Mouse (Mus musculus) hindbrain, embryonic 15.5 days (tissue): ENCODE data around the gene Gpcpd1. TPM values are rescaled to one million over a fixed set of nuclear protein-coding genes. Genes with fewer than 3 reads are reported as not detected.

Experiments used
- ATAC-seq: fragments of 200-750 bp; cut with Nextera tagmentation; 2 replicates; pipeline ENCODE4 v1.8.0; 2017; ENCODE audit warnings: low read depth, moderate number of reproducible peaks, moderate TSS enrichment; ENCODE audit not compliant: low FRiP score
- H3K27ac ChIP-seq: fragments of 300-500 bp; sonication (generic); replicated peaks from 2 replicates; pipeline ENCODE4 v1.5.1; 2015; ENCODE audit warnings: mild to moderate bottlenecking, inconsistent platforms
- H3K27me3 ChIP-seq: fragments of 300-500 bp; sonication (generic); 2 replicates; pipeline ENCODE4 v1.6.1; 2015; ENCODE audit warnings: control low read depth, inconsistent platforms
- H3K36me3 ChIP-seq: fragments of 300-500 bp; sonication (generic); 2 replicates; pipeline ENCODE4 v1.6.1; 2015; ENCODE audit warnings: control low read depth, inconsistent platforms
- H3K4me1 ChIP-seq: fragments of 300-500 bp; sonication (generic); replicated peaks from 2 replicates; pipeline ENCODE4 v1.6.1; 2015; ENCODE audit warnings: control low read depth, inconsistent platforms
- H3K4me2 ChIP-seq: fragments of 300-500 bp; sonication (generic); 2 replicates; pipeline ENCODE4 v1.6.1; 2015; ENCODE audit warnings: moderate library complexity, mild to moderate bottlenecking, inconsistent platforms
- H3K4me3 ChIP-seq: fragments of 300-500 bp; sonication (generic); 2 replicates; pipeline ENCODE4 v1.5.1; 2015; ENCODE audit warnings: mild to moderate bottlenecking, inconsistent platforms
- H3K9ac ChIP-seq: fragments of 300-500 bp; sonication (generic); 2 replicates; pipeline ENCODE4 v1.6.1; 2015; ENCODE audit warnings: inconsistent platforms
- H3K9me3 ChIP-seq: fragments of 300-500 bp; sonication (generic); 2 replicates; pipeline ENCODE4 v1.6.1; 2016; ENCODE audit warnings: control low read depth, inconsistent platforms
- WGBS: fragments of 180-500 bp; shearing (Covaris S2); methylation state at CpG from one replicate; pipeline ENCODE4 v1.1.7; 2015; 5-methylcytosine and 5-hydroxymethylcytosine counted together
- polyA plus RNA-seq: library from polyadenylated mRNA; unstranded; fragments of >200 nt; fragmentation: Nextera tagmentation; extraction: Ambion mirVana; gene quantifications from 2 replicates; pipeline ENCODE4 v1.2.1, GENCODE M21; 2015

The Gpcpd1 gene
- polyA plus RNA-seq, 1 experiment from 2014 or later, result 76.3 TPM

DNA sequence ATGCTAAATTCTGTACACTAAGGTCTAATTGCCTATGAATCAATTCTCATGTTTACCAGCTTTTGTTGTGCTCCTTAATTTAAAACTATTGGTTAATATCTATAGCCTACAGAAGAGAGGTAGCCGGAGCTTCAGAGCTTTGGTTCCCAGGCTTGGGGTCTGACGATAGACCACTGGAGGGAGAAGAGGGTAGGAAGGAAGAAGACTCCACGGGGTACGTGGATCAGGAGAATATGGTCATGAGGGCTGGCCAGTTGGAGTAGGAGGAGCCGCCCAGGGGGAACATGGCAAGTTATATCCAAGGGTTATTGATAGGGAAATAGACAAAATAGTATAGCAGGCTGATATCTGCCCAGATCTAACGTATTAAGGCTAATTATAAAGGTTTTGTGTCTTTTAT, 17.8 kb downstream of the Gpcpd1 start:
- Histone ChIP-seq H3K36me3 (peaks cover 34% of the 10 kb centered on the region), H3K9ac (no peak overlapping the region), H3K4me3 (no peak overlapping the region), H3K27ac (no peak overlapping the region), H3K4me1 (no peaks in the 10 kb centered on the region), H3K9me3 (no peaks in the 10 kb centered on the region), H3K27me3 (no peaks in the 10 kb centered on the region), H3K4me2 (no peak overlapping the region)
- 94% methylated on average over 6 of the region's 6 CpGs for WGBS
- no peak for ATAC-seq

DNA sequence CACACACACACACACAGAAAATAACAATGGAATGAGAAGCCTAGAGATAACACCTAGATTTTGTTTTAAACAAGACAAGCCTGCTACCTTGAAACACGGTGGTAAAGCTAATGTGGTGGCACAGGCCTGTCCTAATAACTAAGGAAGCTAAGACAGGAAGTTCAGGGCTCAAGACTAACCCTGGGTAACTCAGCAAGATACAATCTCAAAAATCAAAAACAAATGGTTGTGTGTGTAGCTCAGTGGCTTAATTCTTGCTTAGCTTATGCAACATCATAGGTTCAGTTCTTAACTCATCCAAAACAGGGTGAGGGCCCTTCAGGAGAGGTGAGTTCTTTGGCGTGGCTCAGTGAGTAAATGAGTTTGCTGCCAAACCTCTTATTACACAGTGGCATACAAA, 20.1 kb downstream of the Gpcpd1 start:
- Histone ChIP-seq H3K27ac (no peak overlapping the region), H3K9ac (no peak overlapping the region), H3K9me3 (no peaks in the 10 kb centered on the region), H3K27me3 (no peaks in the 10 kb centered on the region), H3K36me3 (peaks cover 45% of the 10 kb centered on the region), H3K4me3 (no peak overlapping the region), H3K4me2 (no peak overlapping the region), H3K4me1 (no peaks in the 10 kb centered on the region)
- ATAC-seq, result no peak
- 91% methylated on average over 2 of the region's 2 CpGs for WGBS

DNA sequence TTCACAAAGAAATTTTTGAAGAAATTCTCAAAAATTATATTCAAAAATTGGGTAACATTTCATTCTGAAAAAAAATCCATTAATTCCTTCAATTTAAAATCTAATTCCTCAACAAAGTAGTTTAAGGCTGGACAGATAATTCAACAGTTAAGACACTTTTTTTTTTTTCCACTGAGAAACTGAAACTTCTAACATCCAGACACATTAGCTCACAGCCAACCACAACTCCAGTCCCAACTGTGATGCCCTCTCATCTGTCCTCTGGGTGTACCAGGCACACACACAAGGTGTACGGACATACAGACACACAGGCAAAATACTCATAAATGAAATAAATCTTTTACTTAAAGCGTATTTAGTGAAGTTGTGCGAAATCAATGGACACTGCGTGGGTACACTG, 25.7 kb downstream of the Gpcpd1 start:
- no peak overlapping the region for H3K9ac ChIP-seq
- no peak overlapping the region for H3K4me2 ChIP-seq
- H3K9me3 ChIP-seq, result no peaks in the 10 kb centered on the region
- H3K4me3 ChIP-seq, result no peak overlapping the region
- 96% methylated on average over 4 of the region's 4 CpGs for WGBS
- H3K27ac ChIP-seq, result no peak overlapping the region
- peaks cover 28% of the 10 kb centered on the region for H3K36me3 ChIP-seq
- ATAC-seq, result no peak
- no peaks in the 10 kb centered on the region for H3K27me3 ChIP-seq
- H3K4me1 ChIP-seq, result no peaks in the 10 kb centered on the region

DNA sequence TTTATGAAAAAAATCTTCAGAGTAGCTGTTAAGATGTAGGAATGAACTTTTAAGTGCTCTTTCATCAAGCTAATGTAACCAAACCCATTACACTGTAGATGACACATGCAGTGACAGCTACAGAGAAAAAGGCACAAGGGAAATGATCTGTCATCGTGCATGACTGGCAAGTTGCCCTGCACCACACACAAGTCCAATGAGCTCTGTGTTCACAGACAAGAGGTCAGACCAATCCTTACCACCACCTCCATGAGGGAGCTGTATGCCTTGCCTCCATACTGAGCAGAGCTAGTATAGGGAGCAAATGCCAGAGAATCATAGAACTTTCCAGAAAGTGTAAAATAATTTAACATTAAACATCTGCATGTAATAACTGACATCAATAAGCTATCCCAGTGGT, 59.7 kb downstream of the Gpcpd1 start:
- Histone ChIP-seq H3K4me2 (no peak overlapping the region), H3K27me3 (no peaks in the 10 kb centered on the region), H3K9ac (no peak overlapping the region), H3K27ac (no peak overlapping the region), H3K4me3 (no peak overlapping the region), H3K9me3 (no peaks in the 10 kb centered on the region), H3K4me1 (peaks cover 4% of the 10 kb centered on the region; the same call in 1 of the 2 replicates), H3K36me3 (peaks cover 30% of the 10 kb centered on the region)
- WGBS, result 63% methylated on average over 1 of the region's 1 CpGs
- ATAC-seq, result no peak

DNA sequence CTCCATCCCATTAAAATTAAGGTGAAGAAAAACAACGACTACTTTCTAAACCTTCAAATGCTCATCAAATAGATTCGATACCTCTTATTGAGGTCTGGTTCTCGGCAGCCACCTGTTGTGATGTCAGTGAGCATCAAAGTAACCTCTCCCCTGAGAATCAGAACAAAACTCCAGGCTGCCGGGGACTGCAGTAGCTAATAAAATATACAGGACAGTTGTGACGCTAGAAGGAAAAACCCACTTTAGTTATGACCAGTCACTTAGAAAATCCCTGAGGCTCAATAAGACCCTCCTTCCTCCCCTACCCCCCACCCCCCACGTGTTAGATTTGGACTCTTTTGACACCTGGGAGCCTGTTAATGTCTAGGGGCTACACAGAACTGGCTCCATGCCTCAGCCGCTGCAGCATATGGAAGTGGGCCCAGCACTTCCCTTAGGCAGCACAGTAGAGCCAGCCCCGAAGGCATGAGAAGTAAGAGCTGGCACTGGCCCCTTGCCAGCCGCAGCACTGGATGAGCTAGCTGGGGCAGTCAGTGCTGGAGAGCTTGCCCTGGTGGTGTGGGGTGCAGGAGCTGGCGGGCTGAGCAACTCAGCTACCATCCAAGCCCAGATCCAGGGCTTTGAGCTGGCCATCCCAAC, 60.5 kb downstream of the Gpcpd1 start:
- H3K27ac ChIP-seq, result no peak overlapping the region
- peak; percentile 84; the same call in 1 of the 2 replicates for ATAC-seq
- 63% methylated on average over 10 of the region's 10 CpGs for WGBS

DNA sequence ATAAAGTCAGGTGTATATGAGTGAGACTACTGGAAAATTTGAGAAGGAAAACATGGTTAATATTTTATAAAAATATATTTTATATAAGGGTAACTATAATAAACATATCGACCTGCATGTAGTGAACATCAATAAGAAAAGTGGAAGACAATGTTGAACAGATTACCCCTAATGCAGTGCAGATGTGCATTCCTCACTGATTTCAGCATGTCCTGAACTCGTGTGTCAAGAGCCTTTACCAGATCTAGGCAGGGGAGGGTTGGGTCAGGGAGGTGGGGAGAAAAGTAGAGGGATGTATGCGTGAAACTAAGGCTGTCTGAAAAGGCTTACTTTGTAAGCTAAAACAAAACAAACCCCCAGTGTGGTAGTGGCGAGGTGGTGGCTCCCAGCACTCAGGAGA, 61.4 kb downstream of the Gpcpd1 start:
- no peak overlapping the region for H3K9ac ChIP-seq
- ATAC-seq, result no peak
- H3K27ac ChIP-seq, result no peak overlapping the region
- H3K4me1 ChIP-seq, result peaks cover 4% of the 10 kb centered on the region; the same call in 1 of the 2 replicates
- peaks cover 20% of the 10 kb centered on the region for H3K36me3 ChIP-seq
- H3K27me3 ChIP-seq, result no peaks in the 10 kb centered on the region
- H3K9me3 ChIP-seq, result no peaks in the 10 kb centered on the region
- 70% methylated on average over 4 of the region's 4 CpGs for WGBS
- no peak overlapping the region for H3K4me3 ChIP-seq
- H3K4me2 ChIP-seq, result no peak overlapping the region

More for the DNA sequence above, 60.5 kb downstream of the Gpcpd1 start:
- Histone ChIP-seq H3K4me1 (peaks cover 4% of the 10 kb centered on the region; the same call in 1 of the 2 replicates), H3K4me2 (no peak overlapping the region), H3K36me3 (peaks cover 27% of the 10 kb centered on the region), H3K9ac (no peak overlapping the region), H3K27me3 (no peaks in the 10 kb centered on the region), H3K4me3 (no peak overlapping the region), H3K9me3 (no peaks in the 10 kb centered on the region)

DNA sequence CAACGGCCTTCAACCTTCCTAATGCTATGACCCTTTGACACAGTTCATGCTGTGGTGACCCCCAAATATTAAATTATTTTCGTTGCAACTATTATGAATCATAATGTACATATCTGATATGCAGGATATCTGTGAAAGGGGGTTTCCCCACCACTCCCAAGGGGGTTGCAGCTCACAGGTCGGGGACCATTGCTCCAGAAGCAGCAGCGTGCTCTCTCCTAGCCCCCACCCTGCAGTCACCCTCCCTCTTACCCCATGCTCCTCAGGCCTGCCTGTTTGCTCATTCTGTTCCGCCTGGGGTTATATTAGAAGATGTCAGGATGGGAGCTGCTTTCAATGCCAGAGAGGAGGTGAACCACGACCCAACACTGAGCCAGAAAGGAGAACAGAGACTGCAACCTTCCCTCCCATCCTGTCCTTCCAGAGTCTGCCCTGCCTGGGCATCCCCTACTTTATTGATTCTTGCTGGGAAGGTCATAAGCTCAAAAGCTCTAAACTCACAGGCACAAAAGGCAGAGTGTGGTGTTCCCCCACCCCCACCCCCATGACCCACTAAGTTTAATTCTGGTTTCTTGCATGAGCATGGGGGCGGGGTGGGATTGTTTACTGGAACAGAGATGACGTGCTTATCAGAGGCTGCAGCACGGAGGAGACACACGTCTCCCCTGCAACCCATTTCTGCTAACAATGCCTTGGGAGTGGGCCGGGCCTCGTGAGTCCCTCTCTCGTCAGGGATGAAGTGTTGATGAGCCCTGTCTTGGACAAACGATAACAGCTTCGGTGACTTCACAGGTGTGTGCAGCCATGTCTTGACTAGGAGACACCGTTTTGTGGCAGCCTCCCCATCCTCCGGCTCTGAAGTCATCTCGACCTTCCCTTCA, 69.3 kb downstream of the Gpcpd1 start:
- 0 out of 2 replicates have a peak, but pooled peaks cover 5% of the 10 kb centered on the region for H3K4me1 ChIP-seq
- no peaks in the 10 kb centered on the region for H3K9me3 ChIP-seq
- no peak overlapping the region for H3K9ac ChIP-seq
- no peak overlapping the region for H3K27ac ChIP-seq
- 65% methylated on average over 18 of the region's 18 CpGs for WGBS
- no peak for ATAC-seq
- H3K36me3 ChIP-seq, result no peaks in the 10 kb centered on the region
- H3K4me3 ChIP-seq, result no peak overlapping the region
- no peaks in the 10 kb centered on the region for H3K27me3 ChIP-seq
- H3K4me2 ChIP-seq, result no peak overlapping the region

DNA sequence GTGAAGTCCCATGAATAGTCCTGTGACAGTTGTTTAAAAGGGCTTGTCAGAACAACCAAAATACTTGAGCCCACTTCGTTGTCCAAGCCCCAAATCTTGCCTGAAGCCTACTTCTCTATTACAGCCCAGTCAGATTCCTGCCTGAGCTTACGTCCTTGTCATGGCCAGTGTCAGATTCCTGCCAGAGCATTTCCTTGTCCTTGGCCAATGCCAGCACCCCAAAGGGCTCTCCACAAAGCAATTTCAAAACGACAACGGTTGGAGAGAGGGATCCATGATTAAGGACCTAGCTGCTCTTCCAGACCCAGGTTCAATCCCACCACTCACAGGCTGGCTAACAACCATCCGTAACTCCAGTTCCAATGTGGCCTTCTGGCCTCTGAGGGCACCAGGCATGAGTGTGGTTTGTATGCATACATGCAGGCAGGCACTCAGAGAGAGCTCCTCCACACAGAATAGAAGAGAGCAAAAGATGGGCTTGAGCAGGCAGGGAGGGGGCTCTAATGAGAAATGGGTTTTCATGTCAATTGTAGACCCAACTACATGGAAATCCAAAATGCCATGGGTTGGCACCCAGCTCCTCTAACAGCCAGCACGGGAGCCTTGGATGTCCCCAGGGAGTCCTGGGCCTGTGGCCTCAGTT, 70.2 kb downstream of the Gpcpd1 start:
- H3K36me3 ChIP-seq, result no peaks in the 10 kb centered on the region
- WGBS, result 75% methylated on average over 6 of the region's 6 CpGs
- no peak overlapping the region for H3K27ac ChIP-seq
- ATAC-seq, result no peak
- no peak overlapping the region for H3K4me3 ChIP-seq
- no peaks in the 10 kb centered on the region for H3K27me3 ChIP-seq
- no peak overlapping the region for H3K9ac ChIP-seq
- H3K9me3 ChIP-seq, result no peaks in the 10 kb centered on the region
- H3K4me2 ChIP-seq, result no peak overlapping the region
- H3K4me1 ChIP-seq, result 0 out of 2 replicates have a peak, but pooled peaks cover 5% of the 10 kb centered on the region

DNA sequence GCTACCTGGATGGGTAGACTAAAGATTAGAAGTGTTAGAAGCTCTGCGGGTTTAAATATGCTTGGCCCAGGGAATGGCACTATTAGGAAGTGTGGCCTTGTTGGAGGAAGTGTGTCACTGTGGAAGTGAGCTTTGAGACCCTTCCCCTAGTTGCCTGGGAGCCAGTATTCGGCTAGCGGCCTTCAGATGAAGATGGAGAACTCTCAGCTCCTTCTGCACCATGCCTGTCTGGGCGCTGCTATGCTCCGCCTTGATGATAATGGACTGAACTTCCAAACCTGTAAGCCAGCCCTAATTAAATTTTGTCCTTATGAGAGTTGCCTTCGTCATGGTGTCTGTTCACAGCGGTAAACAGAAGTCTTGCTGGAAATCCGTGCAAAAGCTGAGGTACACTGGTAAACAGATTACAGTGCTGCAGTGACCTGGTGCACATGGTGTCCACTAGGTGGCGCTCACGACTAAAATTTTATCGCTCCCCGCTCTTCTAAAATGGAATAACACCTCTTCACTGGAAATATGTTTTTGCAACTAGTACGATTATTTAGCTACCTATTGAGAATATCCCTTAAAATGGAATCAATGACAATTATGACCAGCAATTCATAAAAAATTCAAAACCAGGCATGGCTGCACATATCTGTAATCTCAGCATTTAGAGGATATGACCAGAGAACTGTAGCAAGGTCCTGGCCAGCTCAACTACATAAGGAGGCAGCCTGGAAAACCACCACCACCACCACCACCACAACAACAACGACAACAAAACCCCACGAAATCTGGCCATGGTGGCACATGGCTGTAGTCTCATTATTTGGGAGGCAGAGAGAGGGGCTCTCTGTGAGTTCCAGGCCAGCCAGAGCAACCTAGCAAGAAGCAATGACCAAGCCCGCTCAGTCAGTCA, 71.1 kb downstream of the Gpcpd1 start:
- ATAC-seq, result peak; percentile 80
- Histone ChIP-seq H3K4me2 (no peak overlapping the region), H3K27me3 (no peaks in the 10 kb centered on the region), H3K27ac (no peak overlapping the region), H3K9me3 (no peaks in the 10 kb centered on the region), H3K36me3 (no peaks in the 10 kb centered on the region), H3K4me1 (0 out of 2 replicates have a peak, but pooled peaks cover 5% of the 10 kb centered on the region), H3K4me3 (no peak overlapping the region), H3K9ac (no peak overlapping the region)
- 33% methylated on average over 16 of the region's 16 CpGs for WGBS

DNA sequence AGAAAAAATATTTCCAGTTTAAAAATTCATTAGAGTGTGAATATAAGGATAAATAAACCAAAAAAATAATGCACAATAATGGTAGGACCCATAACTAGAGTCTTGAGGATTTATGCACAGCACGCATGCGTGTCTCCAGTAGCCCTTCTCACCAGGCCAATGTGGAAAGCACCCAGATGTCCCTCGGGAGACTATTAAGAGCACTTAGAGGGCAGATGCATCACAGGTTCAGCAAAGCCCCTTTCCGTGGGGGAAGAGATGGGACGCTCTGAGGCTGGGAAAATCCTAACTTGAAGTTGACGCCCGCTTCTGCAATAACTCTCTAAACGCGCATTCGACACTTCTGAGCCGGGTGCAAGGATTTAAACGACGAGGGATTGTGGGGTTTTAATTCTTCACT, 71.9 kb downstream of the Gpcpd1 start:
- no peak overlapping the region for H3K4me3 ChIP-seq
- no peaks in the 10 kb centered on the region for H3K36me3 ChIP-seq
- 0 out of 2 replicates have a peak, but pooled peaks cover 5% of the 10 kb centered on the region for H3K4me1 ChIP-seq
- no peak overlapping the region for H3K9ac ChIP-seq
- no peaks in the 10 kb centered on the region for H3K9me3 ChIP-seq
- no peaks in the 10 kb centered on the region for H3K27me3 ChIP-seq
- H3K27ac ChIP-seq, result no peak overlapping the region
- no peak overlapping the region for H3K4me2 ChIP-seq
- ATAC-seq, result no peak
- 89% methylated on average over 13 of the region's 13 CpGs for WGBS

DNA sequence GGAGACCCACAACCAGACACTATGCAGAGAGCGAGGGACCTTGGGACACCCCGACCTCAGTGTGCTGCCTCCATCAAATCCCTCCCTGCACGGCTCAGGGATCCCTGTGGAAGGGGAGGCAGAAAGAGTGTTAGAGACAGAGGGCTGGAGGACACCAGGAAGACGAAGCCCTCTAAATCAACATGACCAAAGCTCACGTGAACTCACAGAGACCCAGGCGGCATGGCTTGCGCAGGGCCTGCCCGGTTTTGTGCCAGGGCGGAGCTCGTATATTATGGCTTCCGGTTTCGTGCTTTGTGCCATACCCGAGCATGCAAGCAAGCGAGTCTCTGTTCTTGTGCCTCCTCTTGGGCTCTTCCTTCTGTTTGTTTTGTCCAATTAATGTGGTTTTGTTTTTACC, 72.5 kb downstream of the Gpcpd1 start:
- H3K4me2 ChIP-seq, result no peak overlapping the region
- 0 out of 2 replicates have a peak, but pooled peaks cover 5% of the 10 kb centered on the region for H3K4me1 ChIP-seq
- H3K27ac ChIP-seq, result no peak overlapping the region
- H3K36me3 ChIP-seq, result no peaks in the 10 kb centered on the region
- no peak for ATAC-seq
- no peaks in the 10 kb centered on the region for H3K9me3 ChIP-seq
- H3K4me3 ChIP-seq, result no peak overlapping the region
- H3K27me3 ChIP-seq, result no peaks in the 10 kb centered on the region
- no peak overlapping the region for H3K9ac ChIP-seq
- 86% methylated on average over 14 of the region's 14 CpGs for WGBS
